Mouse (Mus musculus): ENCODE results near the gene Tcap. TPM values are rescaled to one million over a fixed set of nuclear protein-coding genes. Genes with fewer than 3 reads are reported as not detected.

The Tcap gene
- polyA plus RNA-seq, 1 experiment = 0.82 TPM

DNA sequence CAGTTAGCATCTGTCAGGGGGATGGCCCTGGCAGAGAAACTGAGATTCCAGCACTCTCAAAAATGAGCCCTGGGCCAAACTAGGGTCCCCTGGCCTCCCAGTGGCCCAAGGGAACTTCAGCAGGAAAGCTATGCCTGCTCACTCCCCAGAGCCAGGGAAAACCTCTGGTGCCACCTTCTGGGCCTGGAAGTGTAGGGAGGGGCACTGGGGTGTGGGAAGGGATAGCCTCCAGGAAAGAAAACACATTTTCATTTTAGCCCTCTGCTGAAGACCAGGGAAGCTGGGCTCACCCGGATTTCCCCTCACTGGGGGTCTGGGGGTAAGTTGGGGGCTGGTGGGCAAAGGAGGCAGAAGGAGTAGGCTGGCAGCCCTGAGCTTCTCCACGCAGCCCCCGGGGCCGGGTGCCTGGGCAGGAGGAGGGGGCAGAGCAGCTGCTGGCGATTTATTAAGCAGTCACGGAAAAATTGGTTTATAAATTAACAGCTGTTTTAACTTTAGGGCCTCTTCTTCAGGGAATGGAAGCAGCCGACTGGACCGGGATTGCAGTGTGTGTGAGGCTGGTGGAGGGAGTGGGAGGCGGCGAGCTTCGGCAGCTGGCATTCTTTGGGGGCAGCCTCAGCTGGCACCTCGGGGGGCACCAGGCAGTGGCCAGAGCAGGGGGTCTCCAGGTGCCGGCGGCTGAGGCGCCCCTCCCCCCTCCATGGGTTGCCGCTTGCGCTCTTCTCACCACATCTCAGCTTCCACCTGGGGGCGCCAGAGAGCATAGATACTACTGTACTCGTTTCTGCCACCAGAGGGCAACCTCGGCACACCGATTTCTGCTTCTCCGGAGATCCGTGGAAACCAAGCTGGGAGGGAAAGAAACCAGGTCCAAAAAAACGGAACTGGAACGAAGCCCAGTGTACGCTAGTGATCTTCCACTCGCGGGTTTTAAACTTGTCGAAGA is 41.3 kb upstream of the Tcap start:
- no peaks in the 10 kb centered on the region for H3K36me3 ChIP-seq (replicated peaks; ENCODE audit: low read length)
- peaks cover 30% of the 10 kb centered on the region for H3K4me1 ChIP-seq
- H3K27me3 ChIP-seq (replicated peaks) = peaks cover 83% of the 10 kb centered on the region
- TF ChIP-seq FLI1 (IDR thresholded peaks at IDR 0.05; ENCODE audit: low read length) (no peak), GATA1 (IDR thresholded peaks at IDR 0.05; ENCODE audit: borderline replicate concordance, low read length) (no peak)
- peak overlapping the region; percentile 80 for H3K4me3 ChIP-seq (replicated peaks)
- H3K9me3 ChIP-seq = no peaks in the 10 kb centered on the region

DNA sequence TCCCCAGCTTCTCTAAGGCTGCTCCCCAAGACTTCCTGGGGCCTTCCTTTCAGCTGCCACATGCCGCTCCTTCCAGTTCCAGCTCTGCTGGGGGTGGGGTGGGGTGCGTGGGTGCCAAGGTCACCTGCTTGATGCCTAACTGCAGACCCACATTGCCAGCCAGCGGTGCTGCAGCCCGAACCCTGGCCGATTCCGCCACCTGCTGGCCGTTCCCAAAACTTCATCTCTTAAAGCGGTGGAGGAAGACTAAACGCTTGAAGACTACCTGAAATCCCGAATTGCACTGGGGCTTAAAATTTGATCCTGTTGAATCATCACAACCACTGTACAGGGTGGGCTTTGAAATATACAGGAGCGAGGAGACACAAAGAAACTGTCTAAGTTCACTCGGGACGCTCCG is 38.4 kb upstream of the Tcap start:
- no peak overlapping the region for H3K4me3 ChIP-seq (replicated peaks)
- H3K9me3 ChIP-seq = no peaks in the 10 kb centered on the region
- peaks cover 33% of the 10 kb centered on the region for H3K4me1 ChIP-seq
- TF ChIP-seq FLI1 (IDR thresholded peaks at IDR 0.05; ENCODE audit: low read length) (no peak), GATA1 (IDR thresholded peaks at IDR 0.05; ENCODE audit: borderline replicate concordance, low read length) (no peak)
- H3K36me3 ChIP-seq (replicated peaks; ENCODE audit: low read length) = no peaks in the 10 kb centered on the region
- H3K27me3 ChIP-seq (replicated peaks) = peaks cover 83% of the 10 kb centered on the region

DNA sequence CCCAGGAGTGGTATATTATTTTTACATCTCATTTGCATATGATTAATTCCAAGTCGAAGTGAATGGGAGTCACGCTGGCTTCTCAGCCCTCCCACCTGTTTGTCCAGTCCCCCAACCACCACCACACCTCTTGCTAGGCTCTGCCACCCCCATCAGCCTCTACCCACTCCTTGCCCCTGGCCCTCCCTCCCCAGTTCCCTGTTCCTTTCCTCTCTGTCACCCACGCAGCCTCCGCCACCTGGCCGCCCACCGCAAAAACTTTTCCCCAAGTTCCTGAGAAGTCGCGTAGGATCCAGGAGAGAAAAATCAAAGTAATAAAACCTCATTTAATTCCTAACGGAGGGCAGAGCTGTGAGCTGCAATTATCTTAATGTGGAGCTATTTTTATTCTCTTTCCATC is 37.4 kb upstream of the Tcap start:
- Histone ChIP-seq H3K4me3 (replicated peaks) (no peak overlapping the region), H3K27me3 (replicated peaks) (peaks cover 86% of the 10 kb centered on the region), H3K4me1 (peaks cover 33% of the 10 kb centered on the region), H3K36me3 (replicated peaks; ENCODE audit: low read length) (no peaks in the 10 kb centered on the region), H3K9me3 (no peaks in the 10 kb centered on the region)
- no peak for TF ChIP-seq GATA1 (IDR thresholded peaks at IDR 0.05; ENCODE audit: borderline replicate concordance, low read length)
- no peak for TF ChIP-seq FLI1 (IDR thresholded peaks at IDR 0.05; ENCODE audit: low read length)

DNA sequence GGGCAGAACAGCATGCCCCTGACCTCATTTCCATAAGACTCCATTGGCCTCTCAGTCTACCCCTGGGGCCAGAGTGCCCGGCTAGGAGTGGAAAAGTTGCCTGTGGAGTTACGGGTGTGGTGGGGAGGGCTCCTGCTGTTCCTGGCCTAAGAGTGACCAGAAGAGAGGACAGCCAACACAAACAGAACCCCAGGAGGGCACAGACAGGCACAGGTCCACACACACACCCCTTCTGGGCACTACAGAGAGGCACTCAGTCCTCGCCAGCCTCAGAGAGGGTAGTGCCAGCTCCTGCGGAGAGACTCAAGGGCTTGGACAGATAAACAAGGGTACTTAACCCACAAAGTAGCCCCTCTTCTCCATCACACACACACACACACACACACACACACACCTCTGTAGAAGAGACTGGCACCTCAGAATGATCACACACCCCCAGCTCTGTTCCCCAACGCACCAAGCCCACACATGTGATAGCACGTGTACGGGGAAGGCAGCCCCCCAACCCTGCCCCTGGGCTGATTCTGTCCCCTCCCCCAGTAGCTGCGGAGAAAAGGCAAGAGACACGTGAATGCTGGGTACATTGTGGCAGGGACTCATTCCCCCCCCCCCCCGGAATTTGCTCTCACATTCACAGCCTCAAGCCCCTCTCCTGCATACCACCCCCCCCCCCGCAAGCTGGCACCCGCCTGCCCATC is 36.1 kb upstream of the Tcap start:
- Histone ChIP-seq H3K4me1 (peaks cover 30% of the 10 kb centered on the region), H3K4me3 (replicated peaks) (no peak overlapping the region), H3K36me3 (replicated peaks; ENCODE audit: low read length) (no peaks in the 10 kb centered on the region), H3K27me3 (replicated peaks) (peaks cover 87% of the 10 kb centered on the region), H3K9me3 (no peaks in the 10 kb centered on the region)
- TF ChIP-seq GATA1 (IDR thresholded peaks at IDR 0.05; ENCODE audit: borderline replicate concordance, low read length) = no peak
- TF ChIP-seq FLI1 (IDR thresholded peaks at IDR 0.05; ENCODE audit: low read length) = no peak

DNA sequence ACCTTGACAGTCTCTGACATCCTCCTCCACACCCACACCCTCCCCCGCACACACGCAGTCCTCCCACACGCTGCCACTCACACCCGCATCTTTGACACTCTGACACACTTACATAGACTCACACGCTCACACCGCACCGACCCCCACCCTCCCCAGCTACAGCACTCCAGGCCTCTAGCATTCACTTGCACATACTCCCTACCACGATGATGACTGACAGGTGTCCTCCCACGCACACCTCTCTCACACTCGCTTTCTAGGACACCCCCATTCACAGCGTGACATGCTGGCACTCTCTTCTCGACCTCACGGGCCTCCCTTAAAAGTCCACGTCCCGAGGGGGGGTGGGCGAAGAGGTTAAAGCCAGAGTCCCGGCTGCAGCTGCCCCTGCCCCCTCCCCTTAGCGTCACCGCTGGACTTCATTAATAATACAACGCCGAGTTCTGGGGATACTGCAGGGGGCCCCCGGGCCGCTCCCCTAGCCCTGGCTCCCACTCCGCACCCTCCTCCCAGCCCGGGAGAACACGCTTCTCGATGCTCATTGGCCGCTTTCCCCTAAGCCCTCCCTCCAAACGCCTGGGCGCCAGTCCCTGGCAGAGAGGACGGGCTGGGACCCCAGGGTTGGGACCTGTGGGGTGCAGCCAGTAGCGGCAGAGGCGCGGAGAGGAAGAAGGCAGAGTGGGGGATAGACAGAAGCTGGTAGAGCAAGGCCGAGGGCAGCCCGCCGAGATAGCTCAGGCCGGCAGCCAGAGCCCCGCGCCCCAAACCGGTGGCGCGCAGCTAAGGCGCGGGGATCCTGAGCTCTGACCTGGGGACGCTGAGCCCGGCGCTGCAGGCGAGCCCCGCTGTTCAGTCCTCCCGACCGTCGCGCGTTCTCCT is 35.3 kb upstream of the Tcap start, which contains the start of gene Ppp1r1b:
Ppp1r1b (plus strand) TSS at position 322 of the 879 bp plus-strand sequence.
- peaks cover 90% of the 10 kb centered on the region for H3K27me3 ChIP-seq (replicated peaks)
- no peaks in the 10 kb centered on the region for H3K9me3 ChIP-seq
- peaks cover 30% of the 10 kb centered on the region for H3K4me1 ChIP-seq
- no peaks in the 10 kb centered on the region for H3K36me3 ChIP-seq (replicated peaks; ENCODE audit: low read length)
- peak within 1 kb of the TSS; percentile 73 for H3K4me3 ChIP-seq (replicated peaks)
- TF ChIP-seq FLI1 (IDR thresholded peaks at IDR 0.05; ENCODE audit: low read length) = no peak

DNA sequence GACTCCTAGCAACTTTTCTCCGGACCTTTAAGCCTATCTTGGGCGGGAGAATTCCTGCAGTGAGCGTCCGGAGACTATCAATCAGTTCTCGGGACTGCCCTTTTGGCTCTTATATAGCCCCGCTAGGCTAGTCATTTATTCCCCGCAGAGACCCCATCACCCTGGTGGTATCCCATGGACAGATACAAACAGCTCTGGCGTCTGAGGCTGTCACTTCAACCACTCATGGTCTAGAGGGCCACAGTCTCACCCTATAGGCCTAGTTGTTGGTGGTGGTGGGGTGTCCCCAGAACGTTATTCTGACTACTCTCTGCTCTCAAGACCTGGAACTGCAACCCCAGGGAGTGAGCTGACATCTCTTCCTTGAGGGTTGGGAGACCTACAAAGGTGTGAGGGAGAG is 34.3 kb upstream of the Tcap start:
- H3K36me3 ChIP-seq (replicated peaks; ENCODE audit: low read length) = no peaks in the 10 kb centered on the region
- H3K4me1 ChIP-seq = peaks cover 37% of the 10 kb centered on the region
- no peak for TF ChIP-seq FLI1 (IDR thresholded peaks at IDR 0.05; ENCODE audit: low read length)
- no peak for TF ChIP-seq GATA1 (IDR thresholded peaks at IDR 0.05; ENCODE audit: borderline replicate concordance, low read length)
- no peaks in the 10 kb centered on the region for H3K9me3 ChIP-seq
- no peak overlapping the region for H3K4me3 ChIP-seq (replicated peaks)
- peaks cover 90% of the 10 kb centered on the region for H3K27me3 ChIP-seq (replicated peaks)

DNA sequence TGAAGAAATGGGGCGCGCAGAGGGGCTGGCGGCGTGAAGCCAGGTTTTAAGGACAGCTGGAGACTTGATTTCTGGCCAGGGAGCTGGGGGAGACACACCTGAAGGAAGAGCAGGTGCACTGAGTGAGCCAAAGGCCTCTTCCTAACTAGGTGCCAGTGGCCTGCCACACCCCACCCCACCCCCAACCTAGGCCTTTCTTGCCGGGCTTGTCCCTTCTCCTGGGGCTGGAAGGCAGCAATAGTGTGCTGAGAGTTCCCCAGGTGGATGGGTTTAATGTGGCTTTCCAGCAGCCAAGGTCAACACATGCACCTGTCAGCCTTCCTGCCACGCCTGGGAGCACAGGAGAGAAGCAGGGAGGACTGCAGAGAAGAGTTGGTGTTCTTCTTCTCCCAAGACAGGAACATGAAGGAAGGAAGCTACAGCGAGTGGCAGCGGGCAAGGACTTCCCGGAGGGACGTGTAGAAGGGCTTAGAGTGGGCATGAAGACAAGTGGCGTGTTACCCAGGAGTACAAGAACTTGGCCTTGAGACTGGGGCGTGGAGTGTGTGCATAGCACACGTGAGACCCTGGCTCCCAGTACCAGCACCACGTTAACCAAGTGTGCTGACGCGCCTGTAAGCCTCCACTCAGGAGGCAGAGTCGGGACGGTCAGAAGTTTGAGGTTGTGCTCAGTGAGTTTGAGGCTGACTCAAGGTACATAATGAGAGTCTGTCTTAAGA is 31.2 kb upstream of the Tcap start:
- Histone ChIP-seq H3K9me3 (no peaks in the 10 kb centered on the region), H3K27me3 (replicated peaks) (peaks cover 81% of the 10 kb centered on the region), H3K36me3 (replicated peaks; ENCODE audit: low read length) (no peaks in the 10 kb centered on the region), H3K4me1 (peaks cover 57% of the 10 kb centered on the region), H3K4me3 (replicated peaks) (no peak overlapping the region)
- TF ChIP-seq FLI1 (IDR thresholded peaks at IDR 0.05; ENCODE audit: low read length) = no peak

DNA sequence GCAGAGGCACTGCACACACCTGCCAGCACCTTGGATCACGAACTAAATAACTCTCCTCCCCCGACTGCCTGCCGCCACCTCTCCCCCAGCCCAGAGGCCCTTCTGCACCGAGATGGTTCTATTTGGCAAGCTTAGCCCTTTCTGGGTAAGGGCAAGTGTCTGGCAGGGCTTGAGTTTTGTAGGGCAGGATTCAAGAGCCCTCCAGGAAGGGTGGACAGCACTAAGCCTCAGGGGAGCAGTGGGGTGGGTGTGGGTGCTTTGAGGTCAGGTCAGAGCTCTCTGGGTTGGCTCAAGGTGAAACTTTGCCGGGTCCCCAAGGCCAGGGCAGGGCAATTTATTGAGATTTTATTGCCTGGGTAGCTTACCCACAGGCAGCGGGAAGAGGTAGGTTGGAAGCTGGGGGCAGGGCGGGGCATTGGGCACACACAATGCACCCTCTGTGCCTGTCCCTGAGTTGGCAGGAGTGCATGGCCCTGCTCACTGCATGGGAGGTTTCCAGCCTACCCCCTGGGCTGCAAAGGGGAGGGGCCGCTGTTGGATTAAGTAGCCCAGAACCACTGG is 29.9 kb upstream of the Tcap start:
- TF ChIP-seq FLI1 (IDR thresholded peaks at IDR 0.05; ENCODE audit: low read length) = no peak
- TF ChIP-seq GATA1 (IDR thresholded peaks at IDR 0.05; ENCODE audit: borderline replicate concordance, low read length) = no peak
- Histone ChIP-seq H3K9me3 (no peaks in the 10 kb centered on the region), H3K36me3 (replicated peaks; ENCODE audit: low read length) (no peaks in the 10 kb centered on the region), H3K4me1 (peaks cover 54% of the 10 kb centered on the region), H3K27me3 (replicated peaks) (peaks cover 68% of the 10 kb centered on the region), H3K4me3 (replicated peaks) (no peak overlapping the region)

DNA sequence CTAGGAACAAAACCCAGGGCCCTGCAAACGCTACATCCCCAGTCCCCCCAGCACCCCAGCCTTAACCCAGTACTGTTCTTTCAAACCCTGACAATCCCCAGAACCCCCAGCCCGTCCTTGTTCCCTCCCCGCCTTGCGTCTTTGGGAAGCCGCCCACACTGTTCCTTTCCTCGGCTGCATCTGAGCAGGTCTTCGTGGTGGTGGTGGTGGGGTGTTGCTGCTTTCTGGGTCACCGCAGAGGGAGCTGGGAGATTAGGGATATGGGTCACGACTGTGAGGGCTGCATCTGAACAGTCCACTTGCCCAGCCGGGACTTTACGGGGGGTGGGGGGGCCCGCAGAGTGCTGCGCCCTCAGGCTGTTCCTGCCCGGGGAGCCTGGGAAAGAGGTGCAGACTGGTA is 29.2 kb upstream of the Tcap start:
- no peaks in the 10 kb centered on the region for H3K9me3 ChIP-seq
- TF ChIP-seq GATA1 (IDR thresholded peaks at IDR 0.05; ENCODE audit: borderline replicate concordance, low read length) (no peak), FLI1 (IDR thresholded peaks at IDR 0.05; ENCODE audit: low read length) (no peak)
- H3K27me3 ChIP-seq (replicated peaks) = peaks cover 61% of the 10 kb centered on the region
- peaks cover 58% of the 10 kb centered on the region for H3K4me1 ChIP-seq
- H3K4me3 ChIP-seq (replicated peaks) = no peak overlapping the region
- peaks cover 2% of the 10 kb centered on the region for H3K36me3 ChIP-seq (replicated peaks; ENCODE audit: low read length)

Data from megakaryocyte, embryonic 14.5 days (primary cell).